Mouse (Mus musculus) midbrain, embryonic 14.5 days (tissue): Measurements from ENCODE around the gene Iqgap3. TPM values are rescaled to one million over a fixed set of nuclear protein-coding genes. Genes with fewer than 3 reads are reported as not detected.

Experiments used
- ATAC-seq: fragments of 200-750 bp; cut with Nextera tagmentation; 2 replicates; pipeline ENCODE4 v1.8.0; 2017; ENCODE audit warnings: moderate number of reproducible peaks, moderate library complexity; ENCODE audit not compliant: low FRiP score, low TSS enrichment
- DNase-seq: peaks from one replicate; pipeline ENCODE4 v3.0.0-alpha.2; 2015
- H3K27ac ChIP-seq: fragments of 300-500 bp; sonication (generic); replicated peaks from 2 replicates; pipeline ENCODE4 v1.5.1; 2014; ENCODE audit warnings: mild to moderate bottlenecking, low read depth, low read length, moderate library complexity
- H3K27me3 ChIP-seq: fragments of 300-500 bp; sonication (generic); 2 replicates; pipeline ENCODE4 v1.6.1; 2014; ENCODE audit warnings: low read length, control low read depth, mixed read lengths; ENCODE audit not compliant: control insufficient read depth, insufficient read depth
- H3K36me3 ChIP-seq: fragments of 300-500 bp; sonication (generic); 2 replicates; pipeline ENCODE4 v1.6.1; 2014; ENCODE audit warnings: low read length, control low read depth; ENCODE audit not compliant: control insufficient read depth, insufficient read depth
- H3K4me1 ChIP-seq: fragments of 300-500 bp; sonication (generic); 2 replicates; pipeline ENCODE4 v1.6.1; 2014; ENCODE audit warnings: mild to moderate bottlenecking, antibody characterized with exemption, low read length, control low read depth; ENCODE audit not compliant: control insufficient read depth, insufficient read depth
- H3K4me2 ChIP-seq: fragments of 300-500 bp; sonication (generic); 2 replicates; pipeline ENCODE4 v1.6.1; 2014; ENCODE audit warnings: mild to moderate bottlenecking, low read length, moderate library complexity
- H3K4me3 ChIP-seq: fragments of 300-500 bp; sonication (generic); replicated peaks from 2 replicates; pipeline ENCODE4 v1.5.1; 2014; ENCODE audit warnings: low read depth, low read length
- H3K9ac ChIP-seq: fragments of 300-500 bp; sonication (generic); replicated peaks from 2 replicates; pipeline ENCODE4 v1.6.1; 2014; ENCODE audit warnings: mild to moderate bottlenecking, low read length, moderate library complexity
- H3K9me3 ChIP-seq: fragments of 300-500 bp; sonication (generic); 2 replicates; pipeline ENCODE4 v1.6.1; 2016; ENCODE audit warnings: low read length, control low read depth, mixed read lengths; ENCODE audit not compliant: control insufficient read depth
- WGBS: fragments of 180-500 bp; shearing (Covaris S2); extraction: QIAGEN DNeasy Blood & Tissue Kit; methylation state at CpG from one replicate; pipeline ENCODE4 v1.1.7; 2014; 5-methylcytosine and 5-hydroxymethylcytosine counted together
- polyA plus RNA-seq: library from polyadenylated mRNA; unstranded; fragments of >200 nt; fragmentation: Nextera tagmentation; extraction: Ambion mirVana; gene quantifications from 2 replicates; pipeline ENCODE4 v1.2.1, GENCODE M21; 2014

Gene Iqgap3
- polyA plus RNA-seq, 1 experiment from 2014 or later = 3.5 TPM

DNA sequence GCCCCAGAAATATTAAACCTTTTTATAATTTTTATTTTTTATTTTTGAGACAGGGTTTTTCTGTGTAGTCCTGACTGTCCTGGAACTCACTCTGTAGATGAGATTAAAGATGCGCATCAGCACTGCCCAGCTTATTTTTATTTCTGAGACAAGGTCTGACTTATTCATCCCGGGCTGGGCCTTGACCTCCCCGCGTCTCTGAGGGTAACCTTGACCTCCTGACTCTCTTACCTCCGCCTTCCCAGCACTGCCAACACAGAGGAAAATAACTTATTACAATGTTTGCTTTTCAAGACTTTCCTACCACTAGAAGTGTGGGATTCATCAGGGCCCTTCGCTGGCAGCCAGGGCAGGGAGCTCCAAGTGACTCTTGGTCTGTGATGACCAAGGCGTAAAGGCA lies 44.4 kb downstream of the Iqgap3 start:
- Histone ChIP-seq H3K9ac (no peak overlapping the region), H3K4me1 (no peaks in the 10 kb centered on the region), H3K27me3 (no peaks in the 10 kb centered on the region), H3K27ac (no peak overlapping the region), H3K36me3 (no peaks in the 10 kb centered on the region), H3K4me3 (no peak overlapping the region), H3K4me2 (no peak overlapping the region), H3K9me3 (no peaks in the 10 kb centered on the region)
- DNase-seq (no peak), ATAC-seq (no peak)
- 92% methylated on average over 7 of the region's 7 CpGs for WGBS

GRCm38 (mm10) chr3:88127636-88128035 lies 45.9 kb downstream of the Iqgap3 start:
- 75% methylated on average over 3 of the region's 3 CpGs for WGBS
- H3K4me2 ChIP-seq = no peak overlapping the region
- DNase-seq (no peak), ATAC-seq (no peak)
- H3K4me1 ChIP-seq = no peaks in the 10 kb centered on the region
- H3K27me3 ChIP-seq = no peaks in the 10 kb centered on the region
- no peaks in the 10 kb centered on the region for H3K9me3 ChIP-seq
- H3K27ac ChIP-seq = no peak overlapping the region
- no peak overlapping the region for H3K9ac ChIP-seq
- H3K36me3 ChIP-seq = no peaks in the 10 kb centered on the region
- no peak overlapping the region for H3K4me3 ChIP-seq

DNA sequence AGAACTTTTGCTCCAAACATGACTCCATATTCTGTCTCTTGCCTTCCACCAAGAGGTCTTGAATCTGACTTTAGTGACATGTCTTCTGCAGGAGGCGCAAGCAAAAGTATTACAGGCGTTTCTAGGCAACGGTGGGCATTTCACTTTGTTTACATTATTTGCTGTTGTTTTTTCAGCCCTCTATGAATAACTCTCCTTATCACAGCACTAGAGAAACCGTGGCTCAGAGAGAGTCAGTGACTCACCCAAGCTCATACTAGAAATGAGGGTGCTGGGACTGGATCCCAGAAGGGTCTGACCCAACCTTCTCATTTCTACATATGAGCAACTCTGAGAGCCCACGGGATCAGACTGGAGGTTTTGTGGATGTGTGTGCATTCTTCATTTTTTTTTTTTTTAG lies 46.3 kb downstream of the Iqgap3 start:
- H3K27ac ChIP-seq = no peak overlapping the region
- H3K4me1 ChIP-seq = no peaks in the 10 kb centered on the region
- 87% methylated on average over 5 of the region's 5 CpGs for WGBS
- H3K9ac ChIP-seq = no peak overlapping the region
- ATAC-seq = no peak
- no peaks in the 10 kb centered on the region for H3K36me3 ChIP-seq
- H3K4me3 ChIP-seq = no peak overlapping the region
- H3K27me3 ChIP-seq = no peaks in the 10 kb centered on the region
- no peaks in the 10 kb centered on the region for H3K9me3 ChIP-seq
- H3K4me2 ChIP-seq = no peak overlapping the region
- no peak for DNase-seq

- Histone ChIP-seq H3K9me3 (no peaks in the 10 kb centered on the region), H3K4me1 (no peaks in the 10 kb centered on the region), H3K9ac (no peak overlapping the region), H3K36me3 (no peaks in the 10 kb centered on the region), H3K4me3 (no peak overlapping the region), H3K27ac (no peak overlapping the region), H3K4me2 (no peak overlapping the region), H3K27me3 (no peaks in the 10 kb centered on the region)
- WGBS = 56% methylated on average over 4 of the region's 4 CpGs
- ATAC-seq (no peak), DNase-seq (no peak)
Measured at GRCm38 (mm10) chr3:88129006-88129405, 47.2 kb downstream of the Iqgap3 start.

DNA sequence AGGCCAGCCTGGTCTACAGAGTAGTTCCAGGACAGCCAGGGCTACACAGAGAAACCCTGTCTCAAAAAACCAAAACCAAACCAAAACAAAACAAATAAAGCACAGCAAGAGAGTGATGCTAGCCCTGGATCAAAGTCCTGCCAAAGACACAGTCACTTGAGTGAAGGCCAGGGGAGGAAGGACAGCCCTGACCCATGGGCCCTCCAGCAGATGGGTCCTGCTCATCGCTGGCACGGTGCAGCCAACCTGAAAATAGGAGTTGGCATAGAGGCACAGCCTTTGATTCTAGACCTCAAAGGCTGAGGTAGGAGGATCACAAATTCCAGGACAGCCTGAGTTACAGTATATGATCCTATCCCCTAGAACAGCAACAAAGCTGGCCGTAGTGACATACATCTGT lies 49.3 kb downstream of the Iqgap3 start:
- DNase-seq (no peak), ATAC-seq (no peak)
- no peak overlapping the region for H3K4me2 ChIP-seq
- no peak overlapping the region for H3K4me3 ChIP-seq
- no peaks in the 10 kb centered on the region for H3K36me3 ChIP-seq
- 94% methylated on average over 3 of the region's 3 CpGs for whole genome bisulfite sequencing
- H3K9me3 ChIP-seq = no peaks in the 10 kb centered on the region
- no peaks in the 10 kb centered on the region for H3K27me3 ChIP-seq
- no peaks in the 10 kb centered on the region for H3K4me1 ChIP-seq
- no peak overlapping the region for H3K9ac ChIP-seq
- H3K27ac ChIP-seq = no peak overlapping the region

DNA sequence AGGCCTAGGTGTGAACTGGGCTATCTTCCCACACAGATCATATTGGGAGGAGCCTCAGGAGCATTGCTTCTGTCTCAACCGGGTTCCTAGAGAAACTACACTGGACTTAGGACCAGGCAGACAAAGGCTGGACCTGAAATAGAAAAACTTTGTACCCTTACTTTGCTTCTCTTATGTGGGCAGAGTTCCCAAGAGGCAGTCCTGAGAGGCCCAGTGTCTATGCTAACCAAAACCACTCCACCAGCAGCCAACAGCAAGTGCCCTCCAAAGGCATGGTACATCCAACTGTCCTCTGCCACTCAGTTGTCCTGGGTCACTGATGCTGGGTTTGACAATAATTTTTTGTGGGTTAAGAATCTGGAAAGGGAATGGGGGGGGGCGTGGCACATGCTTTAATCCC lies 50.7 kb downstream of the Iqgap3 start:
- Histone ChIP-seq H3K36me3 (no peaks in the 10 kb centered on the region), H3K27ac (no peak overlapping the region), H3K4me1 (no peaks in the 10 kb centered on the region), H3K27me3 (no peaks in the 10 kb centered on the region), H3K4me3 (no peak overlapping the region), H3K9me3 (no peaks in the 10 kb centered on the region), H3K9ac (no peak overlapping the region), H3K4me2 (no peak overlapping the region)
- 85% methylated on average over 2 of the region's 2 CpGs for WGBS
- no peak for DNase-seq
- ATAC-seq = no peak

DNA sequence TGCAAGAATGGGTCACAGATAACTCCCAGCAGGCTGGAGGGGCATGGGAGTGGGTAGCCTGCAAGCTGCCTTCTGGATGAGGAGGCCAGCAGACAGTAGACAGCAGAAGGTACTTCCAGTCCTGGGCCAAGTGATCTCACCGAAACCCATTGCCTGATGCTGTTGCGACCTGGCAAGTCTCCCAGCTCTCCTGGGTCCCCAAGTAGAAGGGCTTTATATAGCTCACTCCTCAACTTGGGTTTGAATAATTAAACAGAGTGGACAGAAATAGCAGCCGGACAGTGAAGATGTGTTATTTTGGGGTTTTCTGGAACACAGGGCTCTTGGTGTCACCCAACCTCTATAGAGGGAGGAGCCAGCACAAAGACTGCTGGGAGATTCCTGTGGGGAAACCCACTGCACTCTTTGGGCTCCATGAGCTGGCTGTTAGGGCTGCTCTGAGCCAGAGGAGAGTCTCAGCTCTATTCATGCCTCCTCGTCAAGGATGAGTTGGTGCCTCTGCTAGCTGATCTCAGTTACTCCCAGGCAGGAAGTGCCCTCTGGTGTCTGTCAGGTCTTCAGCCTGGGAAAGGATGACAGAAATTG lies 51.5 kb downstream of the Iqgap3 start:
- Histone ChIP-seq H3K36me3 (no peaks in the 10 kb centered on the region), H3K9me3 (no peaks in the 10 kb centered on the region), H3K4me3 (no peak overlapping the region), H3K27me3 (no peaks in the 10 kb centered on the region), H3K27ac (no peak overlapping the region), H3K9ac (no peak overlapping the region), H3K4me2 (no peak overlapping the region), H3K4me1 (no peaks in the 10 kb centered on the region)
- WGBS = 62% methylated on average over 4 of the region's 4 CpGs
- no peak for ATAC-seq
- DNase-seq = no peak

DNA sequence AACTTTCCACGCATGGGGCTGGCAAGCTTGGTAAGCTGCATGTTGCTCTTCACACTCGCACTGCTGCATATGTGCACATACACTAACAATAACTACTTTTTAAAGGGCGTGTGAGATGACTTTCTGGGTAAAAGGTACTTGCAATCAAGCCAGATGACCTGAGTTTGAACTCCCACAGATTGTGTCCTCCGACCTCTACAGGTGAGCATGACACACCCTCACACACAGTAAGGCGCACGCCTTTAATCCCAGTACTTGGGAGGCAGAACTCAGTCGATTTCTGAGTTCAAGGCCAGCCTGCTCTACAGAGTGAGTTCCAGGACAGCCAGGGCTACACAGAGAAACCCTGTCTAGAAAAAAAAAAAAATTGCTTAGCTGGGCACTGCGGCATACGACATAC lies 54.6 kb downstream of the Iqgap3 start:
- H3K4me1 ChIP-seq = peaks cover 11% of the 10 kb centered on the region
- ATAC-seq (no peak), DNase-seq (no peak)
- H3K4me3 ChIP-seq = no peak overlapping the region
- peaks cover 18% of the 10 kb centered on the region for H3K27me3 ChIP-seq
- H3K36me3 ChIP-seq = no peaks in the 10 kb centered on the region
- no peaks in the 10 kb centered on the region for H3K9me3 ChIP-seq
- 88% methylated on average over 9 of the region's 9 CpGs for WGBS
- no peak overlapping the region for H3K9ac ChIP-seq
- no peak overlapping the region for H3K4me2 ChIP-seq
- H3K27ac ChIP-seq = no peak overlapping the region

DNA sequence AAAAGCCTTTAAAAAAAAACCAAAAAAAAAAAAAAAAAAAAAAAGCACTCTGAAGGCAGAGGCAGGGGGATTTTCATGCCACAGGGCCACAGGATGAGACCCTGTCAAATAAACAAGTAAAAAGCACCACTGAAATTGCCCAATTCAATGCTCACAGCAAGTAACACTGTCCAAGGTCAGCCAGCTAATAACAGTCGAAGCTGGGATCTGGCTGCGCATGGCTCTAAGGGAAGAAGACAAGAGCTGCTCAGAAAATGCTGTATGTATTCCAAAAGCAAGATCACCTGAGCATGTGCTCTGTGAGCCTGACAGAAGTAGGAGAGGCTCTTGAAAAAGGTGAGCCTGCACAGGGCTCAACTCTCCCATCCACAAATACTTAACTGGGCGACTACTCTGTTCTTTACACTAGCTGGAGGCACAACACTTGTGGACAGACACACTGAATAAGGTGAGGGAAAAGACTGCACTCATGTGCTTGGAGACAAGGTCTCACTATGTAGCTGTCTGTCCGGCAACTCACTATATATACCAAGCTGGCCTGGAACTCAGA lies 55.2 kb downstream of the Iqgap3 start:
- H3K9ac ChIP-seq = no peak overlapping the region
- no peaks in the 10 kb centered on the region for H3K9me3 ChIP-seq
- ATAC-seq (no peak), DNase-seq (no peak)
- H3K27me3 ChIP-seq = peaks cover 18% of the 10 kb centered on the region
- peaks cover 11% of the 10 kb centered on the region for H3K4me1 ChIP-seq
- 82% methylated on average over 4 of the region's 4 CpGs for WGBS
- H3K36me3 ChIP-seq = no peaks in the 10 kb centered on the region
- no peak overlapping the region for H3K4me2 ChIP-seq
- no peak overlapping the region for H3K27ac ChIP-seq
- no peak overlapping the region for H3K4me3 ChIP-seq
